Mouse (Mus musculus): ENCODE results near the gene Pou2f1.

Pou2f1 gene

GRCm38 (mm10) chr1:166002520-166003155 is at the start of gene Pou2f1:
Gene Pou2f1 (minus strand): TSS chr1:166002678.
- peak; percentile 87 to 94 for DNase-seq (ENCODE audit: low spot score in 2 of 2)

GRCm38 (mm10) chr1:166049046-166049827 is 46.8 kb upstream of the Pou2f1 start:
- DNase-seq (ENCODE audit: low spot score in 2 of 2), result no peak

- DNase-seq (ENCODE audit: low spot score in 2 of 2), result peak in 1 of 2 experiments; percentile 28
Measured at GRCm38 (mm10) chr1:166048230-166048911, 45.9 kb upstream of the Pou2f1 start.

GRCm38 (mm10) chr1:166047505-166048170 is 45.2 kb upstream of the Pou2f1 start:
- peak in 1 of 2 experiments; percentile 19 for DNase-seq (ENCODE audit: low spot score in 2 of 2)

GRCm38 (mm10) chr1:166045894-166046197 is 43.4 kb upstream of the Pou2f1 start:
- DNase-seq (ENCODE audit: low spot score in 2 of 2), result no peak

- DNase-seq (ENCODE audit: low spot score in 2 of 2), result no peak
Measured at GRCm38 (mm10) chr1:166045060-166045893, 42.8 kb upstream of the Pou2f1 start.

- no peak for DNase-seq (ENCODE audit: low spot score in 2 of 2)
Measured at GRCm38 (mm10) chr1:166043451-166044149, 41.1 kb upstream of the Pou2f1 start.

GRCm38 (mm10) chr1:166041501-166041900 is 39.0 kb upstream of the Pou2f1 start:
- no peak for DNase-seq (ENCODE audit: low spot score in 2 of 2)

GRCm38 (mm10) chr1:166038731-166039332 is 36.4 kb upstream of the Pou2f1 start:
- no peak for DNase-seq (ENCODE audit: low spot score in 2 of 2)

GRCm38 (mm10) chr1:166035045-166035444 is 32.6 kb upstream of the Pou2f1 start:
- DNase-seq (ENCODE audit: low spot score in 2 of 2), result no peak

GRCm38 (mm10) chr1:166031673-166032547 is 29.4 kb upstream of the Pou2f1 start:
- DNase-seq (ENCODE audit: low spot score in 2 of 2), result no peak

GRCm38 (mm10) chr1:166023981-166024380 is 21.5 kb upstream of the Pou2f1 start:
- DNase-seq (ENCODE audit: low spot score in 2 of 2), result no peak

GRCm38 (mm10) chr1:166017203-166017602 is 14.7 kb upstream of the Pou2f1 start:
- DNase-seq (ENCODE audit: low spot score in 2 of 2), result no peak

- no peak for DNase-seq (ENCODE audit: low spot score in 2 of 2)
Measured at GRCm38 (mm10) chr1:166016306-166016705, 13.8 kb upstream of the Pou2f1 start.

GRCm38 (mm10) chr1:166014530-166014929 is 12.1 kb upstream of the Pou2f1 start:
- no peak for DNase-seq (ENCODE audit: low spot score in 2 of 2)

GRCm38 (mm10) chr1:166010106-166010505 is 7.6 kb upstream of the Pou2f1 start:
- no peak for DNase-seq (ENCODE audit: low spot score in 2 of 2)

- DNase-seq (ENCODE audit: low spot score in 2 of 2), result no peak
Measured at GRCm38 (mm10) chr1:166008634-166009350, 6.3 kb upstream of the Pou2f1 start.

GRCm38 (mm10) chr1:166007026-166007425 is 4.5 kb upstream of the Pou2f1 start:
- no peak for DNase-seq (ENCODE audit: low spot score in 2 of 2)
